Mouse (Mus musculus): Measurements from ENCODE around the gene Dusp19. TPM values are rescaled to one million over a fixed set of nuclear protein-coding genes. Genes with fewer than 3 reads are reported as not detected.

The Dusp19 gene
- 1 to 10 TPM; 5.9 to 7.6 TPM for total RNA-seq (2021)

- DNase-seq, result peak; percentile 96 to 98
- intact Hi-C loops (cut with DNase I), result loop anchor here (1.0 kb wide), 1 partner anchor 36 kb away; the partner anchor contains the start of gene Nckap1
Observed at GRCm38 (mm10) chr2:80616854-80617737, at the start of gene Dusp19, which contains the start of gene Nup35. TSS of gene Dusp19 (plus strand) at chr2:80617045. TSS of gene Nup35 (plus strand) at chr2:80617236.

GRCm38 (mm10) chr2:80567411-80567810 lies 49.4 kb upstream of the Dusp19 start:
- intact Hi-C loops (cut with DNase I), result no loop called here

GRCm38 (mm10) chr2:80570656-80571055 lies 46.2 kb upstream of the Dusp19 start:
- intact Hi-C loops (cut with DNase I), result no loop called here
- DNase-seq, result no peak

More at GRCm38 (mm10) chr2:80567411-80567810, 49.4 kb upstream of the Dusp19 start:
- DNase-seq, result no peak

DNA sequence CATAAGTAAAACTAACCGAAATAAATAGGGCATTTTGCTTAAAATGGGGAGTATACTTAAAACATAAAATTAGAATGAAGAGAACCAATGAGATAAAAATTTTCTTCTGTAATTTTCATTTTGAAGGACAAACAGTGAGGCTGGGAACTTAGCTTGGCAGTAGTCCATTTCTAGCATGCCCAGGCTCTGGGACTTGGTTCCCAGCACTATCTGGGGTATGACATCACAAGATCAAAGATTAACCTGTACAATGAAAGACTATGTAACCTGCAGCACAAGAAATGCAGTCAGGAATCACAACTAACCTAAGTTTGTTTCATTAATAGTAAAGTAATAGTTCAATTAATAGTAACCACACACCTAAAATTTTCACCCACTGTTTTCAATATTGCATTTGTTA lies 39.6 kb upstream of the Dusp19 start:
- intact Hi-C loops (cut with DNase I), result no loop called here

GRCm38 (mm10) chr2:80579253-80579891 lies 37.5 kb upstream of the Dusp19 start:
- DNase-seq, result no peak
- intact Hi-C loops (cut with DNase I), result no loop called here

More for the DNA sequence above, 39.6 kb upstream of the Dusp19 start:
- DNase-seq, result no peak

GRCm38 (mm10) chr2:80580311-80580961 lies 36.4 kb upstream of the Dusp19 start:
- intact Hi-C loops (cut with DNase I), result no loop called here
- DNase-seq, result peak; percentile 48 to 58

DNA sequence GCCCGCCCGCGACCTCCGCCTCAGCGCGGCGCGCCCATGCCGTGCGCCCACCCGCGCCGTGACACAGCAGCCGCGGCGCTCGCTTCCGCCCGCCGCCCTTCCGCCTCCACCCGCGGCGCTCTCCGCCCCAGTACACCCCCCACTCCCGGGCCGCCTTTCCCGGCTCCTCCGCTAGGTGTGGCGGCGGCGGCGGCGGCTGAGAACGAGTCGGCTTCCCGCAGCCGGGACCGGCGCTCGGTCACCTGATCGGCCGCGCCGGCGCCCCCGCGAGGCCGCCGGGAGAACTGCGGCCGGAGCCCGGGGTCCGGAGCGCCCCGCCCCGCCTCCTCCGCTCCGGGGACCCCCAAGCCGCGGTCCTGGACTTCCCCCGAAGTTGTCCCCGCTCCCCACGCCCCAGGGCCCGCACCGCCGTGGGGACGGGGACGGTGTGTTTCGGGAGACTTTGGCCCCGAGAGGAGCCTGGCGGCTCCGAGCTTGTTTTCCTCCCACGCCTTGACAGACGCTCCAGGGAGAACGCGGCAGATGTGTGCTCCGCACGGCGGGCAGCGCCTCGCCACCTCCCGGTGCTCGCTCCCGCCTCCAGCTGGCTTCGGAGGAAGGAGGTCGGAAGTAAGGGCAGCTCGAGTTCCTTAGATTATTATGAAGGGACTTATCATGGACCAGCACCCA lies 35.7 kb upstream of the Dusp19 start, which contains the start of gene Nckap1:
TSS of gene Nckap1 (minus strand) at position 338 of the 669 bp plus-strand sequence.
- intact Hi-C loops (cut with DNase I), result loop anchor here (1.0 kb wide), 1 partner anchor 36 kb away; the partner anchor contains the start of genes Dusp19 and Nup35
- DNase-seq, result peak; percentile 92 to 93

DNA sequence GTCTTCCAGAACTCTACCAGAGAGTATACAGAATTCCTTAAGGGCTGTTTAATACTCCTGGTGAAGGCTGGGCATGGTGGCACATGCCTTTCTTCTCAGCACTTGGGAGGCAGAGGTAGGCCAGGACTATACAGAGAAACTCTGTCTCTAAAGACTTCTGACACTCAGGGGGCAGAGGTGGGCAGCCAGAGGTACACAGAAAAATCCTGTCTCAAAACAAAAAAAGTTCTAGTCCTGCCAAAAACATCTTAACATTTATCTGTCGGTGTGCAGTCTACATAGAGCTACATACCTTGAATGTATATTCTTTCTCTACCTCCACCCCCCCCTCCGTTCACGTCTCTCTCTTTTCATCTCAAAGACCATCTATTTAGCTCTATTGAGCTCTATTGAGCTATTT lies 34.5 kb upstream of the Dusp19 start:
- DNase-seq, result no peak
- intact Hi-C loops (cut with DNase I), result loop anchor here (2.0 kb wide), 1 partner anchor 56 kb away; no protein-coding TSS in a partner anchor

- DNase-seq, result no peak
- intact Hi-C loops (cut with DNase I), result no loop called here
Observed at GRCm38 (mm10) chr2:80594215-80594918, 22.5 kb upstream of the Dusp19 start.

GRCm38 (mm10) chr2:80596960-80597359 lies 19.9 kb upstream of the Dusp19 start:
- intact Hi-C loops (cut with DNase I), result no loop called here
- no peak for DNase-seq

DNA sequence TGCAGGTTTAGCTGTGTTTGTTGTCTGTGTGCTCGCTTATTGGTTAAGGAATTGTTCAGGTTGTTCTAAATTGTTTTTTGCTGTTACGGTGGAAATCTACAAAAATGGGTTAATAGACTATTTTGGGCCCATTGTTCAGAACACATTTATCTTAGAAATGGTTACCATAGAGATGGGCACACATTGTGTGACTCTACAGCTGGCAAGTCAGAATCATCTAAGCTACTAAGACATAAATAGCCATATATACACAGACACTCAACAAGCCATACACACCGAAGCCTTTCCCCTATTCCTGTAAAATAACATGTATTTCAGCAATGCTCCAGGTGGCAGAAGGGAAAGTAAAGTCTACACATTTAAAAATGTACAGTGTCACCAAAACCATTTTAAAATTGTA lies 17.0 kb upstream of the Dusp19 start:
- DNase-seq, result no peak
- intact Hi-C loops (cut with DNase I), result no loop called here

DNA sequence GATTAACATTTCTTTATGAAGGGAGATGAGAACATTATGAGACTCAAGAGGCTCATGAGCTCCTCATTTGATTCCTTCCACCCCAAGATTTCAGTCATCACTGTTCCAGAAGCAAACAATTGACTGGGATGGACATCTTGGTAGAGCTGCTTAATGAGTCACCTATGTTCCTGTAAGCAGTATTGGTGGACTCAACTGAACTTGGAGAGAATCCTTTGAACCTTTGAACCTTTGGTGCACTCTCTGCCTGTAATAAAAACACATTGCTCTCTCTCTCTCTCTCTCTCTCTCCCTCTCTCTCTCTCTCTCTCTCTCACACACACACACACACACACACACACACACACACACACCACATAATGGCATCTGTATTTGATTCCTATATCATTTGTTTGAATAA lies 16.2 kb upstream of the Dusp19 start:
- DNase-seq, result no peak
- intact Hi-C loops (cut with DNase I), result no loop called here

DNA sequence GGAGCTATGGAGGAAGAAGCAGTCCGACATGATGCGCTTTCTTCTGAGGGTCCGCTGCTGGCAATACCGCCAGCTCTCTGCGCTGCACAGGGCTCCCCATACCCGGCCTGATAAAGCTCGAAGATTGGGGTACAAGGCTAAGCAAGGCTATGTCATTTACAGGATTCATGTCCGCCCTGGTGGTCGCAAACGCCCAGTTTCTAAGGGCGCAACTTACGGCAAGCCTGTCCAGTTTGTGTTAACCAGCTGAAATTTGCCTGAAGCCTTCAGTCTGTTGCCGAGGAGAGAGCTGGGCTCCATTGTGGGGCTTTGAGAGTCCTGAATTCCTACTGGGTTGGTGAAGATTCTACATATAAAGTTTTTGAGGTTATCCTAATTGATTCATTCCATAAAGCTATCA lies 14.1 kb upstream of the Dusp19 start:
- no peak for DNase-seq
- intact Hi-C loops (cut with DNase I), result no loop called here

GRCm38 (mm10) chr2:80603771-80604426 lies 12.9 kb upstream of the Dusp19 start:
- no peak for DNase-seq
- intact Hi-C loops (cut with DNase I), result no loop called here

GRCm38 (mm10) chr2:80612286-80612685 lies 4.6 kb upstream of the Dusp19 start:
- intact Hi-C loops (cut with DNase I), result no loop called here
- DNase-seq, result no peak

DNA sequence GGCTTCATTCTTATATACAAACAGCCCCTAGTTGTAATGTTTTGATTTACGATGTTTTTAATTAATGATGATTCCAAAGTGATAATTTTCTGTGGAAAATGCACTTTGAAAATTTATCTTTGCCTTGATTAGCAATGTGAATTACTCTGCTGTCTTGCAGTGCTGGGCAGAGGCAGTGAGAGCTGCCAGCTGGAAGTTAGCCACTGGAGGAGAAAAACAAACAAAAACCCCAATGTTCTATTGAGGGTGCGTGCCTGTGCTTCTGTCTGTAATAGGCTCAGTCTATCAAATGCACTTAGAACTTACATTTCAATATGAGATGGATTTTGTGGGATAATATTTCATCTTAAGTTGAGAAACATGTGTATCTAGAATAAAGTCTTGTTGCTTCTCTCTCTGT lies 4.0 kb upstream of the Dusp19 start:
- intact Hi-C loops (cut with DNase I), result no loop called here
- no peak for DNase-seq

- intact Hi-C loops (cut with DNase I), result loop anchor here (1.0 kb wide), 1 partner anchor 20 kb away; no protein-coding TSS in a partner anchor
- DNase-seq, result no peak
Observed at GRCm38 (mm10) chr2:80618991-80619390, 2.1 kb downstream of the Dusp19 start.

DNA sequence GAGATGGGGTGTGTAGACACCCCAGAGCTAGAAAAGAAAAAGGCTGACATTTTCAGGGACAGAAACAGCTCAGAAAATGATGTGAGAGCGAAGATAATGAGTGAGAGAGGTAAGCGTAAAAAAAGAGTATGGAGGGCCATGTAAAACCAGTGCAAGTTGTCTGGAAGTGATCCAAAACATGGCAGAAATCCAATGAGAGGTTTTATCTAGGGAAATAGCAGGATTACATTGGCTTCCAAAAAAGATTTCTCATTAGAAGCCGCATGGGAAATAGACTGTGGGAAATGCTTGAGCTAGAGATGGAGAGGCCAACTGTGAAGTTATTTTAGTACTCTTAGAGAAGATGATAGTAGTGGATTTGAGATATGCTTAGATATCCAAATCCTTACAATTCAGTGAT lies 5.1 kb downstream of the Dusp19 start:
- peak; percentile 25 to 36 for DNase-seq
- intact Hi-C loops (cut with DNase I), result no loop called here

GRCm38 (mm10) chr2:80624523-80624922 lies 7.7 kb downstream of the Dusp19 start:
- intact Hi-C loops (cut with DNase I), result no loop called here
- DNase-seq, result no peak

Measured in heart, postnatal 10 days (tissue).